Mouse (Mus musculus): ENCODE measurements at regions not wholly inside any gene's neighbourhood (a gene's known extent, or its start where the extent isn't known, plus 50 kb on each side); places are given as distances from the start of the nearest gene placed in this dataset.

DNA sequence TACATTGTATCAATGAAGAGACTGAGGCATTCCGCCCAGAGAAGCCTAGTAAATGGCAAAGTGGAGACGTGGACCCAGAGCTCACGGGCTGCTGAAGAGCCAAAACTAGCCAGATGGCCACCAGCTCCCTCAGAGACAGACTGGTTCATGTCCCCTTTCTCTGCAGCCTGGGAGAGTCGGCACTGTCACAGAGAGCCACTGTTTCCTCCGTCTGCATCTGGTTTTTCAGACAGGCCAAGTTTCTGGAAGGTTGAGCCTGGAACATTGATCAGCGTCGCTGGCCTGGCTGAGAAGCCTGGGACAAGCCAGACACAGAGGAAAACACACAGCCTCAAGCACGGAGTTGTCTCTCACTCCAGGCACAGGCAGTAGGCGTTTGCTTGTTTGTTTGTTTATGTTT lies 83.4 kb upstream of the 1700021F07Rik start:
- TF ChIP-seq CTCF (IDR thresholded peaks at IDR 0.05; ENCODE audit: extremely low read depth, insufficient read depth, low read length), result no peak
- no peak for TF ChIP-seq POLR2A (IDR thresholded peaks at IDR 0.05; ENCODE audit: extremely low read depth, insufficient read depth, low read length)
